Mouse (Mus musculus) small intestine, adult 2 months (tissue): ENCODE data around the gene Siglec1. TPM values are rescaled to one million over a fixed set of nuclear protein-coding genes. Genes with fewer than 3 reads are reported as not detected.
"Not testable (repeated sequence)": the region's sequence is repeated elsewhere in the genome, so short reads cannot be mapped to it uniquely, and the experiment has no call there.

ENCODE experiments used
- H3K27ac ChIP-seq: fragments of 200-500 bp; 2 replicates; pipeline ENCODE4 v1.5.1; 2012; ENCODE audit warnings: low read depth, low read length, control low read depth, inconsistent platforms; ENCODE audit not compliant: insufficient read depth
- H3K27me3 ChIP-seq: fragments of 200-500 bp; 2 replicates; pipeline ENCODE4 v1.6.1; 2012; ENCODE audit warnings: mild to moderate bottlenecking, moderate library complexity, low read length, inconsistent platforms; ENCODE audit not compliant: control insufficient read depth, insufficient read depth
- H3K36me3 ChIP-seq: fragments of 200-500 bp; 2 replicates; pipeline ENCODE4 v1.6.1; 2012; ENCODE audit warnings: mild to moderate bottlenecking, low read length, control low read depth, inconsistent platforms; ENCODE audit not compliant: control insufficient read depth, insufficient read depth
- H3K4me1 ChIP-seq: fragments of 200-500 bp; 2 replicates; pipeline ENCODE4 v1.6.1; 2012; ENCODE audit warnings: low read length, inconsistent platforms, mixed read lengths; ENCODE audit not compliant: control insufficient read depth, insufficient read depth, insufficient read length
- H3K4me3 ChIP-seq: fragments of 200-500 bp; 2 replicates; pipeline ENCODE4 v1.5.1; 2012; ENCODE audit warnings: low read depth, mild to moderate bottlenecking, control low read depth, inconsistent platforms, low read length, moderate library complexity
- CTCF ChIP-seq: fragments of 200-500 bp; IDR thresholded peaks from 2 replicates; pipeline ENCODE4 v1.5.1; 2012; ENCODE audit warnings: low read depth, mild to moderate bottlenecking, control low read depth, inconsistent platforms, low read length, moderate library complexity, mixed read lengths; ENCODE audit not compliant: insufficient replicate concordance, insufficient read length; ENCODE audit errors: extremely low read depth
- POLR2A ChIP-seq: fragments of 200-500 bp; IDR thresholded peaks from 2 replicates; pipeline ENCODE4 v1.6.1; 2012; ENCODE audit warnings: low read depth, mild to moderate bottlenecking, control low read depth, inconsistent platforms, low read length, moderate library complexity
- WGBS: fragments of 180-500 bp; shearing (Covaris S2); methylation state at CpG from one replicate; pipeline ENCODE4 v1.1.7; 2018; 5-methylcytosine and 5-hydroxymethylcytosine counted together
- polyA plus RNA-seq: library from polyadenylated mRNA; depleted of rRNA; stranded (reverse); fragments of >200 nt; gene quantifications from 2 replicates; pipeline ENCODE4 v1.2.3, GENCODE M21; 2012

Siglec1 gene
- polyA plus RNA-seq, 1 experiment, result 1.9 TPM

- peaks cover 17% of the 10 kb centered on the region for H3K27me3 ChIP-seq
- no peak overlapping the region for H3K4me3 ChIP-seq
- no peak overlapping the region for H3K27ac ChIP-seq
- no peaks in the 10 kb centered on the region for H3K36me3 ChIP-seq
- TF ChIP-seq POLR2A (no peak), CTCF (no peak)
- WGBS, result 87% methylated on average over 5 of the region's 5 CpGs
- H3K4me1 ChIP-seq, result peaks cover 2% of the 10 kb centered on the region; the same call in 1 of the 2 replicates
Observed at GRCm38 (mm10) chr2:131038675-131039074, 47.9 kb downstream of the Siglec1 start.

- H3K4me3 ChIP-seq, result no peak overlapping the region
- H3K27me3 ChIP-seq, result peaks cover 17% of the 10 kb centered on the region
- no peak overlapping the region for H3K27ac ChIP-seq
- H3K4me1 ChIP-seq, result peaks cover 2% of the 10 kb centered on the region; the same call in 1 of the 2 replicates
- no peak for TF ChIP-seq POLR2A
- no peak for TF ChIP-seq CTCF
- no peaks in the 10 kb centered on the region for H3K36me3 ChIP-seq
- WGBS, result 86% methylated on average over 6 of the region's 6 CpGs
Observed at GRCm38 (mm10) chr2:131038197-131038596, 48.4 kb downstream of the Siglec1 start.

DNA sequence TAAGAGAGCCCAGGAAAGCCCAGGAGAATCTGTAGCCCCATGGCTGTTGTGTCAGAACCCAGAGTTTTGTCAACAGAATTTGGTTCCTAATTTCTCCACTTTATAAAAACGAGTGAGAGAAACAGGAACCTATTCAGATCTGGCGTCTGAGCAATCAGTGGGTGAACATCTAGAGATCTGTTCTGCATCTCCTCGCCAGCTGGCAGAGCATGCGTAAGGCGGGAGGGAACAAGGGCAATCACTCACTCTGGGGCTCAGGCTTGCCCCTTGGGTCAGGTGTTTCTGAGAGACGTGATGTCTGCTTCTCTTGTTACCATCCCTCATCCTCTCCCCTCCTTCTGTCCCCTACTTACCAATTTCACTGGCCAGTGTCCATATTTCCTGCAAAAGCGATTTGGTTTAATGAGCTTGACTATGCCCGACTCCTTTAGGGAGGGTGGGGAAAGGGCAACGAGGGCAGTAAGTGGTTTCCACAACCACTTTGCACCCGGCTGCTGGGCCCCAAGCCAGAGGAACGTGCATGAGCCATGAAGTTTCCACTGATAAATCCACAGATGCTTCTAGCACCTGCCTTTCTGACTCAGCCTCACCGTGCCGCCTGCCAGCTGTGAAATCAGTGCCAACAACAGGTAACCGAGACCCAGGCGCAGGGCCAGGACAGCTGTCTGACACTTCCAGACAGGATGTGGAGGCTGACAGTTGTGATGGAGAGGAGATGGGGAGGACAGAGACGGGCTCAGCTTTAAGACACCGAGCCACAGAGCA is 49.2 kb downstream of the Siglec1 start:
- TF ChIP-seq POLR2A (no peak), CTCF (no peak)
- WGBS, result 10% methylated on average over 17 of the region's 17 CpGs

GRCm38 (mm10) chr2:131036757-131037156 is 49.8 kb downstream of the Siglec1 start:
- Histone ChIP-seq H3K27me3 (peaks cover 13% of the 10 kb centered on the region), H3K27ac (no peak overlapping the region), H3K4me1 (peaks cover 2% of the 10 kb centered on the region; the same call in 1 of the 2 replicates), H3K36me3 (no peaks in the 10 kb centered on the region), H3K4me3 (no peak overlapping the region)
- TF ChIP-seq POLR2A (no peak), CTCF (no peak)

More for the DNA sequence above, 49.2 kb downstream of the Siglec1 start:
- Histone ChIP-seq H3K27me3 (peaks cover 17% of the 10 kb centered on the region), H3K36me3 (no peaks in the 10 kb centered on the region), H3K4me1 (peaks cover 2% of the 10 kb centered on the region; the same call in 1 of the 2 replicates), H3K4me3 (no peak overlapping the region), H3K27ac (no peak overlapping the region)

DNA sequence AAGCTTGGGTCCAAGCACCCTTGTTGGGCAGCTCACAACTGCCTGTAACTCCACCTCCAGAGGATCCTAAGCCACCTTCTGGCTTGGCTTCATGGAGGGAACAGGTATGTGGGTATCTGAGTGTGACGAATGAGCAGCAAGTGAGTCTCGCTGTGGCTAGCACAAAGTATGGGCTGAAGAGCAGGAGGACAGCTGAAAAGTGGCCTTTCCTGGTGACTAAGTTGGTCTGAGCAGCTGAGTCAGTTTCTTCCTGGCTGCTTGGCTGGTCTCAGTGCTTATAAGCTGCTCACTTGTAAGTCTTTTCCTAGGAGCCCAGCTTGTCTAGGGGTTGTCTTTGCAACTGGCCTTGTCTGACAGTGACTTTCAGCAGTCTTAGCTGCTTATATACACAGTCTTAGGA is 50.2 kb downstream of the Siglec1 start:
- no peaks in the 10 kb centered on the region for H3K36me3 ChIP-seq
- peaks cover 9% of the 10 kb centered on the region for H3K27me3 ChIP-seq
- H3K4me3 ChIP-seq, result no peak overlapping the region
- TF ChIP-seq CTCF (no peak), POLR2A (no peak)
- 98% methylated on average over 2 of the region's 2 CpGs for WGBS
- H3K4me1 ChIP-seq, result peaks cover 2% of the 10 kb centered on the region; the same call in 1 of the 2 replicates
- H3K27ac ChIP-seq, result no peak overlapping the region

DNA sequence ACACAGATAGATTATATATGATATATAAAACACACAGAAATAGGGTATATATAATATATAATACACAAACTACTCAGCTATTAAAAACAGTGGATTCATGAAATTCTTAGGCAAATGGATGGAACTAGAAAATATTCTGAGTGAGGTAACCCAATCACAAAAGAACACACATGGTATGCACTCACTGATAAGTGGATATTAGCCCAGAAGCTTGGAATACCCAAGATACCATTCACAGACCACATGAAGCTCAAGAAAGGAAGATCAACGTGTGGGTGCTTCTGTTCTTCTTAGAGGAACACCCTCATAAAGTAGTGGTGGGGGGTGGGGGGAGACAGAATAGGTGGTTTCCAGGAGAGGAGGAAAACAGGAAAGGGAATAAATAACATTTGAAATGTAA is 55.2 kb downstream of the Siglec1 start:
- not testable (repeated sequence) for H3K4me1 ChIP-seq, H3K36me3 ChIP-seq, H3K27ac ChIP-seq, H3K27me3 ChIP-seq, H3K4me3 ChIP-seq
- WGBS, result 45% methylated on average over 1 of the region's 1 CpGs

- H3K27ac ChIP-seq, result no peak overlapping the region
- H3K4me1 ChIP-seq, result no peaks in the 10 kb centered on the region; the same call in 1 of the 2 replicates
- H3K36me3 ChIP-seq, result peaks cover 7% of the 10 kb centered on the region
- TF ChIP-seq POLR2A (no peak), CTCF (no peak)
- 96% methylated on average over 1 of the region's 1 CpGs for WGBS
- H3K27me3 ChIP-seq, result no peaks in the 10 kb centered on the region
- no peak overlapping the region for H3K4me3 ChIP-seq
Observed at GRCm38 (mm10) chr2:131030998-131031397, 55.6 kb downstream of the Siglec1 start.
